In the genomic region with DNA sequence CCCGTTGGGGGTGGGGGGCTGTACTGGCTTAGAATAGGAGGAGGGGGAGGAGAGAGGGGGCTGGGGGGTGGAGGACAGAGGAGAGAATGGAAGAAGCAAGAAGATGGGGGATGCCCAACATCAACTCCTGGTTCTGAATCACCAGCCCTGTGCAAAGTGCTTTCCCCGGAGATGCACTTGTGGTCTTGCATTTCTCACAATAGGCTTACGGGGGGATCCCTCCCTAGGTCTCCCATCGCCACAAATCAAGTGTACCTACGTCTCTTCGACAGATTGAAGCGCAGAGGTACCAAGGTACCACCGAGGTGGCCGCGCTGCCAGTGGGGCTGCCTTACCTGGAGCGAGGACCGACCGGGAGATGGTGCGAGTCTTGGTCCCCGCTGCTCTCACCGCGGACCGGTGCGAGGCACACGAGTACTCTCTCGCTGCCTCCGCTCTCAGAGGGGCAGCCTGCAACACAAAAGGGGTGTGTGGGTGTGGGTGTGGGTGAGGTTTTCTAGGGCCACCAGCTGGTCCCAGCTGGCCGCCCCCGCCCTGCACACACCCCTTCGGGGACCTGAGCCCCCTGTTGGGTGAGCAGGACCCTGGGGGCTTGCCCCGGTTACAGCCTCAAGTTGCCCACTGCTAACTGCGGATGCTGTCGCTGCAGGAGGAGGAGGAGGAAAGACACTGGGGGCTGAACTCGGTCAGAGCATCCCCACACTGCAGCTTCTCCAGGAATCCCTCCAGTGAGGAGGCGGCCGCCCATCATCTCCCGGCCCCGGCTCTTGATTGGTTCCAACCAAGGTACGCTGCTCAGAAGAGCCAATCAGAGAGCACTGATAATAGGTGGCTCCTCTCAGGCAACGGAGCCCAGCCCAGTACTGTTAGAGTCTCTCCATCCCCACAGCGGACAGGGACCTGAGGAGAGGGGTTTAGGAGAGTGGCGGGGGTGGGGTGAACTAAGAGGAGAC, we compare ENCODE assay signal across 8 mouse cellular contexts. TPM values are rescaled to one million over a fixed set of nuclear protein-coding genes. Genes with fewer than 3 reads are reported as not detected.
DNase-seq lines count a peak whose midpoint lies in the region; ATAC-seq lines count a peak whose summit lies in the region.

A gene (minus strand): TSS at position 742 of the 953 bp plus-strand sequence.

- H3K9ac ChIP-seq in forebrain, embryonic 12.5 days = peak within 1 kb of the TSS; percentile 72

- peak; percentile 85 for DNase-seq in R1 (ENCODE audit: low read depth, low spot score)
- DNase-seq in brain, embryonic 18.5 days (ENCODE audit: low read depth, low spot score) = peak; percentile 91
- DNase-seq in hindbrain, embryonic 10.5 days (ENCODE audit: low spot score) = peak; percentile 82
- peak; percentile 92 to 95 for DNase-seq in left cerebral cortex, postnatal 14 days (ENCODE audit: low spot score in 2 of 2)
- DNase-seq in midbrain, embryonic 10.5 days (ENCODE audit: low spot score) = peak; percentile 86
- DNase-seq in right cerebral cortex, postnatal 4 days = peak; percentile 82

- H3K36me3 ChIP-seq in forebrain, embryonic 12.5 days (replicated peaks) = no peaks in the 10 kb centered on the region
- no peaks in the 10 kb centered on the region for H3K36me3 ChIP-seq in hindbrain, embryonic 10.5 days
- H3K36me3 ChIP-seq in midbrain, embryonic 10.5 days = no peaks in the 10 kb centered on the region

- H3K4me1 ChIP-seq in forebrain, embryonic 12.5 days = peaks cover 6% of the 10 kb centered on the region; the same call in 1 of the 2 replicates
- peaks cover 17% of the 10 kb centered on the region for H3K4me1 ChIP-seq in hindbrain, embryonic 10.5 days (replicated peaks)
- H3K4me1 ChIP-seq in midbrain, embryonic 10.5 days = peaks cover 21% of the 10 kb centered on the region

- H3K4me3 ChIP-seq in forebrain, embryonic 12.5 days (replicated peaks) = peak within 1 kb of the TSS; percentile 70
- peak within 1 kb of the TSS; percentile 73 for H3K4me3 ChIP-seq in hindbrain, embryonic 10.5 days
- peak within 1 kb of the TSS; percentile 75 for H3K4me3 ChIP-seq in midbrain, embryonic 10.5 days

- H3K27me3 ChIP-seq in forebrain, embryonic 12.5 days = 0 out of 2 replicates have a peak, but pooled peaks cover 3% of the 10 kb centered on the region
- H3K27me3 ChIP-seq in hindbrain, embryonic 10.5 days (ENCODE audit: insufficient read depth, poor library complexity, severe bottlenecking) = peaks cover 31% of the 10 kb centered on the region
- H3K27me3 ChIP-seq in midbrain, embryonic 10.5 days (ENCODE audit: low read depth, poor library complexity, severe bottlenecking) = peaks cover 41% of the 10 kb centered on the region

- under 1% methylated on average over 37 of the region's 37 CpGs for WGBS in forebrain, embryonic 12.5 days
- under 1% methylated on average over 37 of the region's 37 CpGs for whole genome bisulfite sequencing in hindbrain, embryonic 10.5 days
- 2% methylated on average over 37 of the region's 37 CpGs for WGBS in midbrain, embryonic 10.5 days

- peak; percentile 99 for ATAC-seq in forebrain, embryonic 12.5 days (ENCODE audit: low FRiP score)
- no peak for ATAC-seq in erythroid progenitor cell, adult 5-6 weeks (replicated peaks; ENCODE audit: low FRiP score, poor library complexity, severe bottlenecking)

- H3K4me2 ChIP-seq in forebrain, embryonic 12.5 days = peak within 1 kb of the TSS; percentile 95

- intact Hi-C loops in left cerebral cortex, postnatal 14 days (cut with DNase I) = loop anchor here (5.0 kb wide), 1 partner anchor 482 kb away; no protein-coding TSS in a partner anchor

- H3K27ac ChIP-seq in forebrain, embryonic 12.5 days = peak within 1 kb of the TSS; percentile 80
- peak within 1 kb of the TSS; percentile 88 for H3K27ac ChIP-seq in hindbrain, embryonic 10.5 days
- peak within 1 kb of the TSS; percentile 82 for H3K27ac ChIP-seq in midbrain, embryonic 10.5 days (replicated peaks)

- H3K9me3 ChIP-seq in forebrain, embryonic 12.5 days = no peaks in the 10 kb centered on the region
- no peaks in the 10 kb centered on the region for H3K9me3 ChIP-seq in hindbrain, embryonic 10.5 days
- H3K9me3 ChIP-seq in midbrain, embryonic 10.5 days (replicated peaks) = no peaks in the 10 kb centered on the region

RNA-seq across cellular contexts. Expression of the gene that starts here (rescaled TPM):
- 33.7 and 36.7 TPM in 2 replicates for polyA plus RNA-seq in forebrain, embryonic 12.5 days (2016; fragmentation: Nextera tagmentation; extraction: Ambion mirVana)
- polyA plus RNA-seq in hindbrain, embryonic 10.5 days (2016; fragmentation: Nextera tagmentation; extraction: Ambion mirVana) = 5.5 and 13.6 TPM in 2 replicates
- 1,000 to 10,000 TPM; 1,079 to 1,115 TPM for total RNA-seq in left cerebral cortex, postnatal 14 days (2021)
- 5.0 and 10.3 TPM in 2 replicates for polyA plus RNA-seq in midbrain, embryonic 10.5 days (2016; fragmentation: Nextera tagmentation; extraction: Ambion mirVana)
- not detected in 2 replicates for total RNA-seq in erythroid progenitor cell, adult 5-6 weeks (2015; ENCODE audit: low replicate concordance)
- not detected in 2 replicates for total RNA-seq in erythroid progenitor cell, adult 5-6 weeks (2017; ENCODE audit: low replicate concordance)

Comparison
In these comparisons a context has a peak if more than half of its experiments do, and no peak if none do; other contexts are left out.
1. RNA of the gene that starts here (total RNA-seq): 1,079 to 1,115 TPM in left cerebral cortex, postnatal 14 days; not detected in erythroid progenitor cell, adult 5-6 weeks; every median in the first group is over 1,000 times any median in the second.
2. Peak in every context shown above with its lines, with median percentiles within 50 percentile points of each other: DNase-seq, H3K27ac ChIP-seq and H3K4me3 ChIP-seq.